In genomic region chr1:58652480-58653403, GRCm38 (mm10) we compare ENCODE assay signal across 8 mouse cellular contexts. TPM values are rescaled to one million over a fixed set of nuclear protein-coding genes. Genes with fewer than 3 reads are reported as not detected.
A peak's percentile ranks its signal among the peaks of the same experiment; 100 is the strongest.
DNase-seq lines count a peak whose midpoint lies in the region; ATAC-seq lines count a peak whose summit lies in the region.

No protein-coding gene starts in this region.

- H3K4me3 ChIP-seq in forebrain, embryonic 15.5 days, result peak overlapping the region; percentile 71
- H3K4me3 ChIP-seq in lung, embryonic 16.5 days (ENCODE audit: low read length), result peak overlapping the region; percentile 74

- DNase-seq in ES-CJ7 (ENCODE audit: low read depth, low spot score), result peak; percentile 37
- DNase-seq in cerebellum, adult 11-12 months, result peak; percentile 66
- peak; percentile 44 for DNase-seq in heart, postnatal 25 days (ENCODE audit: low spot score)
- peak; percentile 13 to 39 for DNase-seq in layer of hippocampus, adult 8-10 months (ENCODE audit: low spot score in 2 of 2)
- peak; percentile 39 for DNase-seq in ovary, adult 18-20 months (ENCODE audit: low spot score)
- DNase-seq in thymus, postnatal 0 days (ENCODE audit: low spot score), result peak; percentile 72

- peak overlapping the region; percentile 83 for H3K4me2 ChIP-seq in forebrain, embryonic 15.5 days (replicated peaks)
- peak overlapping the region; percentile 77 for H3K4me2 ChIP-seq in lung, embryonic 16.5 days (ENCODE audit: low read depth, low read length)

- peak overlapping the region; percentile 84 for H3K9ac ChIP-seq in forebrain, embryonic 15.5 days (replicated peaks)
- H3K9ac ChIP-seq in lung, embryonic 16.5 days (ENCODE audit: low read length), result peak overlapping the region; percentile 83

- H3K27ac ChIP-seq in forebrain, embryonic 15.5 days (replicated peaks), result no peak overlapping the region; the same call in 1 of the 2 replicates
- H3K27ac ChIP-seq in lung, embryonic 16.5 days (ENCODE audit: low read length), result peak overlapping the region; percentile 43

- no peaks in the 10 kb centered on the region for H3K27me3 ChIP-seq in forebrain, embryonic 15.5 days
- no peaks in the 10 kb centered on the region for H3K27me3 ChIP-seq in lung, embryonic 16.5 days (ENCODE audit: control insufficient read depth, insufficient read depth, low read depth, low read length)

- no peaks in the 10 kb centered on the region for H3K4me1 ChIP-seq in forebrain, embryonic 15.5 days
- no peaks in the 10 kb centered on the region for H3K4me1 ChIP-seq in lung, embryonic 16.5 days (replicated peaks; ENCODE audit: control insufficient read depth, insufficient read depth, low read length)

- intact Hi-C loops in heart, postnatal 25 days (cut with DNase I), result loop anchor here (1.0 kb wide), 1 partner anchor 59 kb away; the partner anchor contains the start of gene Cflar

- no peaks in the 10 kb centered on the region for H3K36me3 ChIP-seq in forebrain, embryonic 15.5 days
- no peaks in the 10 kb centered on the region for H3K36me3 ChIP-seq in lung, embryonic 16.5 days (ENCODE audit: control insufficient read depth, insufficient read depth, low read length)

- 1% methylated on average over 37 of the region's 37 CpGs for WGBS in forebrain, embryonic 15.5 days
- WGBS in lung, embryonic 16.5 days, result 2% methylated on average over 37 of the region's 37 CpGs

- H3K9me3 ChIP-seq in forebrain, embryonic 15.5 days, result no peaks in the 10 kb centered on the region
- no peaks in the 10 kb centered on the region for H3K9me3 ChIP-seq in lung, embryonic 16.5 days (ENCODE audit: control insufficient read depth, low read length)

- ATAC-seq in forebrain, embryonic 15.5 days (replicated peaks), result peak; percentile 93
- ATAC-seq in lung, embryonic 16.5 days (ENCODE audit: low read depth), result peak; percentile 86

RNA-seq across cellular contexts. Expression of gene Als2cr12, which starts 43.0 kb away (rescaled TPM):
- polyA plus RNA-seq in forebrain, embryonic 15.5 days (2015; fragmentation: Nextera tagmentation; extraction: Ambion mirVana), result not detected in 2 replicates
- total RNA-seq in heart, postnatal 25 days (2021), result not detected
- not detected for total RNA-seq in layer of hippocampus, adult 8-10 months (2022)
- 0.23 TPM in 1 of 2 replicates, not detected in the other for polyA plus RNA-seq in lung, embryonic 16.5 days (2015; fragmentation: Nextera tagmentation; extraction: Ambion mirVana)
- polyA plus RNA-seq in thymus, postnatal 0 days (2015; fragmentation: Nextera tagmentation; extraction: Ambion mirVana), result 0.14 and 0.35 TPM in 2 replicates

RNA-seq across cellular contexts. Expression of gene Cflar, which starts 58.6 kb away (rescaled TPM):
- polyA plus RNA-seq in forebrain, embryonic 15.5 days (2015; fragmentation: Nextera tagmentation; extraction: Ambion mirVana), result 18.9 and 20.6 TPM in 2 replicates
- total RNA-seq in heart, postnatal 25 days (2021), result 10 to 100 TPM; 52.1 to 59.3 TPM
- 10 to 100 TPM; 41.2 to 48.5 (median 44.3) TPM for total RNA-seq in layer of hippocampus, adult 8-10 months (2022)
- 42.5 and 47.0 TPM in 2 replicates for polyA plus RNA-seq in lung, embryonic 16.5 days (2015; fragmentation: Nextera tagmentation; extraction: Ambion mirVana)
- polyA plus RNA-seq in thymus, postnatal 0 days (2015; fragmentation: Nextera tagmentation; extraction: Ambion mirVana), result 99.4 and 118 TPM in 2 replicates
